13 mouse cellular contexts compared by ENCODE assay signal in genomic region chr2:38135427-38135826, GRCm38 (mm10).
DNase-seq lines count a peak whose midpoint lies in the region; ATAC-seq and TF ChIP-seq lines count a peak whose summit lies in the region.
"Had no signal": no experiment of that assay in that cellular context is flagged by ENCODE, and none has a peak within 500 bp of the region (broad histone marks: within the 10 kb centered on the region; RNA-seq: fewer than 3 reads in every experiment).

No protein-coding gene starts in this region.

- WGBS in hindbrain, embryonic 13.5 days, result 56% methylated on average over 3 of the region's 3 CpGs
- WGBS in hindbrain, embryonic 12.5 days, result 60% methylated on average over 3 of the region's 3 CpGs
- 22% methylated on average over 3 of the region's 3 CpGs for WGBS in forebrain, embryonic 13.5 days

- DNase-seq in MEL (ENCODE audit: low read depth, low spot score), result peak; percentile 32
- peak; percentile 17 for DNase-seq in NIH3T3 (ENCODE audit: low read depth)
- DNase-seq in MN1 (ENCODE audit: low spot score), result no peak
- DNase-seq in heart, adult 8-10 months (ENCODE audit: low spot score), result no peak
- DNase-seq in adrenal gland, postnatal 10 days, result no peak
- DNase-seq: gastrocnemius, adult 2 months; lung, adult 2 months had no signal

- no peak for TF ChIP-seq EP300 in MEL (IDR thresholded peaks at IDR 0.05; ENCODE audit: low read depth in 1 of 2, low read length in 2 of 2)

- peaks cover 9% of the 10 kb centered on the region for H3K4me1 ChIP-seq in hindbrain, embryonic 13.5 days (replicated peaks)
- peaks cover 11% of the 10 kb centered on the region for H3K4me1 ChIP-seq in hindbrain, embryonic 12.5 days
- H3K4me1 ChIP-seq in MEL (ENCODE audit: control insufficient read depth in 1 of 2, insufficient read depth in 2 of 2, low read length in 2 of 2), result peaks cover 25 to 26% of the 10 kb centered on the region in 2 experiments
- peaks cover 37% of the 10 kb centered on the region for H3K4me1 ChIP-seq in forebrain, embryonic 13.5 days

- no peaks in the 10 kb centered on the region for H3K79me2 ChIP-seq in MEL (ENCODE audit: control insufficient read depth, insufficient read depth, low read length, poor library complexity)

- no peaks in the 10 kb centered on the region for H3K9me3 ChIP-seq in hindbrain, embryonic 13.5 days
- H3K9me3 ChIP-seq in hindbrain, embryonic 12.5 days (replicated peaks), result no peaks in the 10 kb centered on the region
- H3K9me3 ChIP-seq in MEL (replicated peaks; ENCODE audit: insufficient read depth, low read length), result no peaks in the 10 kb centered on the region
- no peaks in the 10 kb centered on the region for H3K9me3 ChIP-seq in forebrain, embryonic 13.5 days (replicated peaks)
- H3K9me3 ChIP-seq: heart, embryonic 15.5 days; midbrain, embryonic 12.5 days had no signal

- no peak overlapping the region for H3K4me2 ChIP-seq in hindbrain, embryonic 13.5 days
- H3K4me2 ChIP-seq in hindbrain, embryonic 12.5 days (replicated peaks), result no peak overlapping the region
- H3K4me2 ChIP-seq in forebrain, embryonic 13.5 days, result no peak overlapping the region
- H3K4me2 ChIP-seq: heart, embryonic 15.5 days; midbrain, embryonic 12.5 days had no signal

- H3K27me3 ChIP-seq in hindbrain, embryonic 13.5 days, result no peaks in the 10 kb centered on the region
- H3K27me3 ChIP-seq in hindbrain, embryonic 12.5 days, result no peaks in the 10 kb centered on the region
- no peaks in the 10 kb centered on the region for H3K27me3 ChIP-seq in MEL (ENCODE audit: control insufficient read depth in 1 of 2, insufficient read depth in 2 of 2, low read length in 2 of 2)
- no peaks in the 10 kb centered on the region for H3K27me3 ChIP-seq in forebrain, embryonic 13.5 days
- H3K27me3 ChIP-seq: heart, embryonic 15.5 days; midbrain, embryonic 12.5 days had no signal

- no peak overlapping the region for H3K27ac ChIP-seq in hindbrain, embryonic 13.5 days
- no peak overlapping the region for H3K27ac ChIP-seq in hindbrain, embryonic 12.5 days
- H3K27ac ChIP-seq in MEL (ENCODE audit: control insufficient read depth, low read depth, low read length), result no peak overlapping the region
- peak overlapping the region; percentile 40; the same call in 1 of the 2 replicates for H3K27ac ChIP-seq in forebrain, embryonic 13.5 days
- H3K27ac ChIP-seq: gastrocnemius, adult 2 months; heart, embryonic 15.5 days; midbrain, embryonic 12.5 days had no signal

- TF ChIP-seq RAD21 in MEL (IDR thresholded peaks at IDR 0.05; ENCODE audit: low read depth, low read length), result no peak

- no peaks in the 10 kb centered on the region for H3K36me3 ChIP-seq in hindbrain, embryonic 13.5 days
- H3K36me3 ChIP-seq in hindbrain, embryonic 12.5 days, result no peaks in the 10 kb centered on the region
- peaks cover 0 to 37% of the 10 kb centered on the region in 2 experiments; a peak in 2 of 4 replicates for H3K36me3 ChIP-seq in MEL (ENCODE audit: control insufficient read depth in 1 of 2, insufficient read depth in 2 of 2, low read length in 2 of 2)
- H3K36me3 ChIP-seq in forebrain, embryonic 13.5 days (ENCODE audit: poor library complexity, severe bottlenecking), result no peaks in the 10 kb centered on the region
- H3K36me3 ChIP-seq: heart, embryonic 15.5 days; midbrain, embryonic 12.5 days had no signal

- TF ChIP-seq CTCF in MEL (IDR thresholded peaks at IDR 0.05 in 2 of 3, conservative IDR thresholded peaks at IDR 0.05 in 1 of 3; ENCODE audit: control insufficient read depth in 1 of 3, insufficient read depth in 1 of 3, low read depth in 2 of 3, low read length in 3 of 3, poor library complexity in 1 of 3, severe bottlenecking in 1 of 3), result no peak

- TF ChIP-seq POLR2A in MEL (IDR thresholded peaks at IDR 0.05; ENCODE audit: control insufficient read depth in 1 of 2, insufficient read depth in 1 of 2, low read depth in 1 of 2, low read length in 2 of 2, poor library complexity in 1 of 2), result no peak

- H3K4me3 ChIP-seq in hindbrain, embryonic 13.5 days, result no peak overlapping the region
- no peak overlapping the region for H3K4me3 ChIP-seq in hindbrain, embryonic 12.5 days
- H3K4me3 ChIP-seq in MEL (ENCODE audit: control insufficient read depth in 1 of 2, insufficient read depth in 1 of 2, low read depth in 2 of 2, low read length in 2 of 2), result no peak overlapping the region
- no peak overlapping the region for H3K4me3 ChIP-seq in forebrain, embryonic 13.5 days
- H3K4me3 ChIP-seq: gastrocnemius, adult 2 months; heart, embryonic 15.5 days; midbrain, embryonic 12.5 days had no signal

- 0 out of 2 replicates have a peak, but pooled peaks have one; percentile 49 for ATAC-seq in hindbrain, embryonic 13.5 days (ENCODE audit: low FRiP score)
- no peak for ATAC-seq in hindbrain, embryonic 12.5 days (ENCODE audit: low FRiP score)
- ATAC-seq in forebrain, embryonic 13.5 days, result peak; percentile 61
- ATAC-seq: activated CD4-positive, CD25-positive, alpha-beta regulatory T cell, adult 4 months had no signal

- no peak overlapping the region for H3K9ac ChIP-seq in hindbrain, embryonic 13.5 days
- no peak overlapping the region for H3K9ac ChIP-seq in hindbrain, embryonic 12.5 days
- no peak overlapping the region for H3K9ac ChIP-seq in MEL (ENCODE audit: control insufficient read depth, low read depth, low read length, poor library complexity, severe bottlenecking)
- no peak overlapping the region for H3K9ac ChIP-seq in forebrain, embryonic 13.5 days
- H3K9ac ChIP-seq: heart, embryonic 15.5 days; midbrain, embryonic 12.5 days had no signal

TF ChIP-seq in MEL, 35 proteins besides CTCF, POLR2A, EP300 and RAD21:
- TF ChIP-seq USF1 (IDR thresholded peaks at IDR 0.05; ENCODE audit: low read depth, low read length), result no peak
- TF ChIP-seq CHD1 (IDR thresholded peaks at IDR 0.05; ENCODE audit: low read depth, low read length), result no peak
- TF ChIP-seq TCF12 (IDR thresholded peaks at IDR 0.05; ENCODE audit: low read depth, low read length), result no peak
- no peak for TF ChIP-seq MAZ (IDR thresholded peaks at IDR 0.05; ENCODE audit: low read depth, low read length)
- no peak for TF ChIP-seq MEF2A (IDR thresholded peaks at IDR 0.05; ENCODE audit: extremely low read depth, insufficient replicate concordance, low read depth, low read length, poor library complexity, severe bottlenecking)
- no peak for TF ChIP-seq HCFC1 (IDR thresholded peaks at IDR 0.05; ENCODE audit: low read depth, low read length)
- no peak for TF ChIP-seq USF2 (IDR thresholded peaks at IDR 0.05; ENCODE audit: borderline replicate concordance in 1 of 2, insufficient read depth in 1 of 2, low read depth in 1 of 2, low read length in 2 of 2)
- no peak for TF ChIP-seq ELF1 (IDR thresholded peaks at IDR 0.05; ENCODE audit: low read depth, low read length)
- no peak for TF ChIP-seq TAL1 (IDR thresholded peaks at IDR 0.05; ENCODE audit: low read length)
- TF ChIP-seq ZKSCAN1 (IDR thresholded peaks at IDR 0.05; ENCODE audit: low read depth, low read length), result no peak
- no peak for TF ChIP-seq MAX (IDR thresholded peaks at IDR 0.05; ENCODE audit: low read length)
- TF ChIP-seq MAFK (IDR thresholded peaks at IDR 0.05; ENCODE audit: borderline replicate concordance, low read depth, low read length), result no peak
- TF ChIP-seq MYB (IDR thresholded peaks at IDR 0.05; ENCODE audit: low read depth, low read length), result no peak
- TF ChIP-seq SIN3A (IDR thresholded peaks at IDR 0.05; ENCODE audit: low read length), result no peak
- no peak for TF ChIP-seq GABPA (IDR thresholded peaks at IDR 0.05; ENCODE audit: low read depth, low read length)
- no peak for TF ChIP-seq ZMIZ1 (IDR thresholded peaks at IDR 0.05; ENCODE audit: low read depth, low read length)
- no peak for TF ChIP-seq UBTF (IDR thresholded peaks at IDR 0.05; ENCODE audit: borderline replicate concordance, insufficient read depth, low read depth, low read length)
- no peak for TF ChIP-seq E2F4 (IDR thresholded peaks at IDR 0.05; ENCODE audit: borderline replicate concordance, low read depth, low read length)
- no peak for TF ChIP-seq MXI1 (IDR thresholded peaks at IDR 0.05; ENCODE audit: low read depth, low read length)
- TF ChIP-seq NRF1 (IDR thresholded peaks at IDR 0.05; ENCODE audit: insufficient read depth, low read depth, low read length, poor library complexity, severe bottlenecking), result no peak

Comparison
In these comparisons a context has a peak if more than half of its experiments do, and no peak if none do; other contexts are left out.
1. DNase-seq: peak in MEL (single experiment) and NIH3T3 (single experiment); none in MN1 (single experiment), heart, adult 8-10 months (single experiment) and adrenal gland, postnatal 10 days (single experiment).